Mouse (Mus musculus): ENCODE measurements at regions not wholly inside any gene's neighbourhood (a gene's known extent, or its start where the extent isn't known, plus 50 kb on each side); places are given as distances from the start of the nearest gene placed in this dataset.

DNA sequence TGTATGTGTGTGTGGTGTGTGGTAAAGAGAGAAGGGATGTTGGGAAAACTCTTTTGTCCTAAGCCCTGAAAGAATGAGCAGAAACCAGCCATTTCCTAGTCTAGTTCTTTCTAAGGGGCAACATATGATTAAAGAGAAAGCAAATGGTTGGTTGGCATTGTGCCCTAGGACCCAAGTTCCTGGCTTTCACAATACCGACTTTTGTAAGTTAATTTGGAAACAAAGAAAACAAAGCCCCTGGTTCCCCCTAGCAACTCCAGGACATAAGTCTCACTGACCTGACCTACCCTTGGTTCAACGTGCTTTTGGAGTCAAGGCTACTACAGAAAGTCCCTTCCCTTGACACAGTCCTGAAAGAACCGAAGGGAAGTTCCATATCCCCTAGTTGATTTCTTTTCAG is 220.1 kb upstream of the Ppp2r3a start:
- Histone ChIP-seq H3K9ac (replicated peaks) (no peak overlapping the region), H3K27me3 (ENCODE audit: control insufficient read depth, insufficient read depth, low read length) (no peaks in the 10 kb centered on the region), H3K36me3 (replicated peaks; ENCODE audit: control insufficient read depth, insufficient read depth, low read depth) (no peaks in the 10 kb centered on the region), H3K4me3 (ENCODE audit: insufficient read depth in 1 of 2, low read depth in 2 of 2, low read length in 2 of 2) (no peak overlapping the region), H3K4me2 (ENCODE audit: low read depth) (no peak overlapping the region), H3K4me1 (replicated peaks; ENCODE audit: control insufficient read depth in 2 of 2, insufficient read depth in 2 of 2, low read length in 1 of 2) (no peaks in the 10 kb centered on the region), H3K9me3 (ENCODE audit: control insufficient read depth, low read length) (no peaks in the 10 kb centered on the region), H3K27ac (no peak overlapping the region)
- DNase-seq (ENCODE audit: low read depth in 3 of 3, low spot score in 3 of 3) (no peak), ATAC-seq (ENCODE audit: insufficient read depth) (no peak)
- 64% methylated on average over 3 of the region's 3 CpGs for WGBS (ENCODE audit: insufficient replicate concordance)
- TF ChIP-seq CTCF (IDR thresholded peaks at IDR 0.05; ENCODE audit: low read depth) (no peak), EP300 (IDR thresholded peaks at IDR 0.05; ENCODE audit: low read depth) (no peak)

DNA sequence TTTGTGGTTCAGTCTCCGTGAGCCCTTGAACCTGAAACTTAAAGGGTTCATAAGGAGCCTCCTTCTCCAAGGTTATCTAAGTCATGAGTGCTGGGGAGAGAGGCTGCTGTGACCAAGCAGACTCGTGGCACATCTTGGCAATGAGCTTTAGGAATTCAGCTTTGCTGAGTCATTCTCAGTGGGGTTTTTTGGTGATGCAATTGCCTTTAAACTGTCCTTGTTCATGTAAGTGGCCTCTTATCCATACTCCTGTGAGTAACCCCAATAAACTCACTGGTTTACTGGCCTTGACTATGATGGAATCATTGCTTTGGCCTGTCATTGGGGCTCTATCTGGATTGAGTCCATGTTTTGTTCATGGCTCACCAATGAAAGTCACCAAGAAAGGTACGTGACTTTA is 218.2 kb upstream of the Ppp2r3a start:
- Histone ChIP-seq H3K4me1 (replicated peaks; ENCODE audit: control insufficient read depth in 2 of 2, insufficient read depth in 2 of 2, low read length in 1 of 2) (no peaks in the 10 kb centered on the region), H3K9me3 (ENCODE audit: control insufficient read depth, low read length) (no peaks in the 10 kb centered on the region), H3K27me3 (ENCODE audit: control insufficient read depth, insufficient read depth, low read length) (no peaks in the 10 kb centered on the region), H3K36me3 (replicated peaks; ENCODE audit: control insufficient read depth, insufficient read depth, low read depth) (no peaks in the 10 kb centered on the region), H3K4me3 (ENCODE audit: insufficient read depth in 1 of 2, low read depth in 2 of 2, low read length in 2 of 2) (no peak overlapping the region), H3K4me2 (ENCODE audit: low read depth) (no peak overlapping the region), H3K9ac (replicated peaks) (no peak overlapping the region), H3K27ac (no peak overlapping the region)
- DNase-seq (ENCODE audit: low read depth in 3 of 3, low spot score in 3 of 3) (no peak), ATAC-seq (ENCODE audit: insufficient read depth) (no peak)
- no peak for TF ChIP-seq CTCF (IDR thresholded peaks at IDR 0.05; ENCODE audit: low read depth)
- TF ChIP-seq EP300 (IDR thresholded peaks at IDR 0.05; ENCODE audit: low read depth) = no peak
- WGBS (ENCODE audit: insufficient replicate concordance) = 42% methylated on average over 3 of the region's 3 CpGs

DNA sequence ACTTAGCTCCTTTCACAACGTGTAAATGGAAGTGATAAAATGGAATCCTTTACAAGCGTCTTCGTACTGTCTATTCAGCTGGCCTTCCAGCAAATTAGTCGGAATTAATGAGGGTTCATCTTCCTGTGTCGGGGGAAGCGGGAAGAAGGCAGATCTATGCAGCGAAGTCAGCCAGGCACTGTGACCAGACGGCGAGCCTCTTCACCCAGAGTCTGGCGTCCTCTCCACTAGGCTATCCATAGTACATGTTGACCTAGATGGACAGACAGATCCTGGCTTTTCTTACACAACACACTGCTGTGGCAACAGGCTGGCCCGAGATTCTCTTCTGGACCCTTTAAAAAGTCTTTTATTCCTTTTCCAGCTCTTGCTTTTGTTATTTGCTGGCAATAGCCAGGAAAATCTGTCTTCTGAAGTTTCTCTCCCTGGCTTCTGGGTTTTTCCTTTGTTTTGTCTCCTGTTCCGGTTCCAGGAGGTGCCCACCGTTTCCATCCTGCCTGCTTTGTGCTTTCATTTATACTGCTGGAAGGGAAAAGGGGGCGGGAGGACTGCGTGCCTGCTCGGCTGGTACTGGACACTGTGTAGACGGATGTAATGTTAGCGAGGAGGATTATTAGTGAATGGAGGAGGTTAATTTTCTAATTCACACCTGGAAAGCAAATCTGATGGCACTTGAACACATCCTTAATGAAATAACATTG is 213.3 kb upstream of the Ppp2r3a start:
- Histone ChIP-seq H3K27ac (no peak overlapping the region), H3K4me3 (ENCODE audit: insufficient read depth in 1 of 2, low read depth in 2 of 2, low read length in 2 of 2) (no peak overlapping the region), H3K9me3 (ENCODE audit: control insufficient read depth, low read length) (no peaks in the 10 kb centered on the region), H3K27me3 (ENCODE audit: control insufficient read depth, insufficient read depth, low read length) (no peaks in the 10 kb centered on the region), H3K36me3 (replicated peaks; ENCODE audit: control insufficient read depth, insufficient read depth, low read depth) (no peaks in the 10 kb centered on the region), H3K4me2 (ENCODE audit: low read depth) (no peak overlapping the region), H3K9ac (replicated peaks) (no peak overlapping the region), H3K4me1 (replicated peaks; ENCODE audit: control insufficient read depth in 2 of 2, insufficient read depth in 2 of 2, low read length in 1 of 2) (no peaks in the 10 kb centered on the region)
- DNase-seq (ENCODE audit: low read depth in 3 of 3, low spot score in 3 of 3) (no peak), ATAC-seq (ENCODE audit: insufficient read depth) (no peak)
- WGBS (ENCODE audit: insufficient replicate concordance) = 64% methylated on average over 18 of the region's 18 CpGs
- TF ChIP-seq EP300 (IDR thresholded peaks at IDR 0.05; ENCODE audit: low read depth) (no peak), CTCF (IDR thresholded peaks at IDR 0.05; ENCODE audit: low read depth) (no peak)

DNA sequence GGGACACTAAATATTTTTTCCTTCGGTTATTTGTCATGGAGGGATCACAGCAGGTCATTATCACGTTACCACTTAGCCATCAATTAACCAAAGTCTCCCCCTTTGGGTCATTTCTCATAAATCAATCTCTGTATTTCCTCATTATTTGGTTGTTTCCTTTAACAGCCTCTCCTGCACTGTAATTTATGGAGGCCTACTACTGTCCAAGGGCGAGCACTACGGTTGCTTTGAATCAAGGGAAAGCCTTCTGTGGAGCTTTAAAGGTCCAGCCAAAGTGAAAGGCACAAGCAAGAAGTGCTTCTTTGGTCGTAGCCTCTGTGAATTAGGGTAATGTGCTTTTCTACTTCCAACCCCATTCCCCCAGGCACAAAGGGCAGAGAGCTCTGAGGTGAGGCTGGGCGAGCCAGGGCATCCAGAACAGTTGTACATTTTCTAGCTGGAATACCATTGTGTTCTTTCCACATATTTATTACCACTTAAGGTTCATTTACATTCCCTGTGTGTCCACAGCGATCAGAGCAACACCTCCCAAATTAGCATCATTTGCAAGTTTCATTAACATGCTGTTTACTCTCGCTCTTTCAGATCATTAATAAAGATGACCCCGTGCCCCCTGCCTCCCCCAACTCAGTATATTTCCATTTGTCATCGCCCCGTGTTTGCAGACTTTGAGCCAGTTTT is 207.5 kb upstream of the Ppp2r3a start:
- TF ChIP-seq CTCF (IDR thresholded peaks at IDR 0.05; ENCODE audit: low read depth) = no peak
- TF ChIP-seq EP300 (IDR thresholded peaks at IDR 0.05; ENCODE audit: low read depth) = no peak
- Histone ChIP-seq H3K36me3 (replicated peaks; ENCODE audit: control insufficient read depth, insufficient read depth, low read depth) (no peaks in the 10 kb centered on the region), H3K4me1 (replicated peaks; ENCODE audit: control insufficient read depth in 2 of 2, insufficient read depth in 2 of 2, low read length in 1 of 2) (no peaks in the 10 kb centered on the region), H3K27me3 (ENCODE audit: control insufficient read depth, insufficient read depth, low read length) (no peaks in the 10 kb centered on the region), H3K4me3 (ENCODE audit: insufficient read depth in 1 of 2, low read depth in 2 of 2, low read length in 2 of 2) (no peak overlapping the region), H3K27ac (no peak overlapping the region), H3K9me3 (ENCODE audit: control insufficient read depth, low read length) (no peaks in the 10 kb centered on the region), H3K4me2 (ENCODE audit: low read depth) (no peak overlapping the region), H3K9ac (replicated peaks) (no peak overlapping the region)
- 50% methylated on average over 11 of the region's 11 CpGs for WGBS (ENCODE audit: insufficient replicate concordance)
- ATAC-seq (ENCODE audit: insufficient read depth) = no peak
- DNase-seq (ENCODE audit: low read depth in 3 of 3, low spot score in 3 of 3) = no peak

DNA sequence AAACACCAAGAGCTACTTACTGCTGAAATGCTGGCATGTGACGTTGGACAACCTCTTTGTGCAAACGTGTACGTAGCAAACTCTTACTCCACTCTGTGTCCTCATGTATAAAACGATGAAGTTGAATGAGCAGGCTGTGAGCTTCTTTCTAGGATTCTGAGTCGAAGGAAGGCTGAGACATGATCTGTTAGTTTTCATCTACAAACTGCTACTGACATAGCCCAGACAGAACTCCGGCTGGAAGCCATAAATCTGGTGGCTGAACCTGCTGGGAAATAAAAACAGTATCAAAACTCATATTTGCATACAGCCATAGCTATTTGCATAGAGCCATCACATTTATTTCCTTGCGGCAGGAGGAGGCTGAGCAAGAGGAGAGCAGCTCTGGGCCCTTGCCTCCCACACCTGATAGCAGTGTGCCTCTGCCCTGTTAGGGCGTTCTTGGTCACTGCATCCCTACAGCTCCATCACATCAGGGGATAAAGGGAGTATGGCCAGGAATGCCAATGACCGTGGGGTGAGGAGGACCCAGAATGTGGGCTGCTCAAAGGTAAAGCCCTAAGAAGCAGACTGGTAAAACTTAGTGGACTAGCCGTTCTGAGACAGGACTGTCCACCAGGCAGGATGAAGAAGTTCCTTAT is 206.8 kb upstream of the Ppp2r3a start:
- Histone ChIP-seq H3K9ac (replicated peaks) (no peak overlapping the region), H3K4me3 (ENCODE audit: insufficient read depth in 1 of 2, low read depth in 2 of 2, low read length in 2 of 2) (no peak overlapping the region), H3K36me3 (replicated peaks; ENCODE audit: control insufficient read depth, insufficient read depth, low read depth) (no peaks in the 10 kb centered on the region), H3K27me3 (ENCODE audit: control insufficient read depth, insufficient read depth, low read length) (no peaks in the 10 kb centered on the region), H3K4me1 (replicated peaks; ENCODE audit: control insufficient read depth in 2 of 2, insufficient read depth in 2 of 2, low read length in 1 of 2) (no peaks in the 10 kb centered on the region), H3K9me3 (ENCODE audit: control insufficient read depth, low read length) (no peaks in the 10 kb centered on the region), H3K4me2 (ENCODE audit: low read depth) (no peak overlapping the region), H3K27ac (no peak overlapping the region)
- TF ChIP-seq EP300 (IDR thresholded peaks at IDR 0.05; ENCODE audit: low read depth) (no peak), CTCF (IDR thresholded peaks at IDR 0.05; ENCODE audit: low read depth) (no peak)
- ATAC-seq (ENCODE audit: insufficient read depth) (no peak), DNase-seq (ENCODE audit: low read depth in 3 of 3, low spot score in 3 of 3) (no peak)
- 64% methylated on average over 10 of the region's 10 CpGs for WGBS (ENCODE audit: insufficient replicate concordance)

Measured in liver, embryonic 14.5 days (tissue).